Mouse (Mus musculus): ENCODE results near the gene Prss44. TPM values are rescaled to one million over a fixed set of nuclear protein-coding genes. Genes with fewer than 3 reads are reported as not detected.
"Not testable (repeated sequence)": the region's sequence is repeated elsewhere in the genome, so short reads cannot be mapped to it uniquely, and the experiment has no call there.

The Prss44 gene
- polyA plus RNA-seq, 1 experiment from 2014 or later = not detected

GRCm38 (mm10) chr9:110797013-110797412 is 16.8 kb upstream of the Prss44 start:
- H3K4me3 ChIP-seq = no peak overlapping the region
- H3K36me3 ChIP-seq = no peaks in the 10 kb centered on the region
- 82% methylated on average over 10 of the region's 10 CpGs for WGBS
- DNase-seq (ENCODE audit: low spot score) = no peak
- H3K27ac ChIP-seq (replicated peaks) = no peak overlapping the region
- H3K27me3 ChIP-seq (ENCODE audit: low read depth, poor library complexity, severe bottlenecking) = no peaks in the 10 kb centered on the region
- H3K4me1 ChIP-seq = no peaks in the 10 kb centered on the region
- H3K9me3 ChIP-seq (replicated peaks) = no peaks in the 10 kb centered on the region

- no peaks in the 10 kb centered on the region for H3K9me3 ChIP-seq (replicated peaks)
- WGBS = 92% methylated on average over 14 of the region's 14 CpGs
Observed at GRCm38 (mm10) chr9:110797866-110798265, 15.9 kb upstream of the Prss44 start, which contains the start of gene Prss42. Prss42 (plus strand) TSS chr9:110798166.

GRCm38 (mm10) chr9:110800834-110801479 is 12.8 kb upstream of the Prss44 start:
- peaks cover 4% of the 10 kb centered on the region; the same call in 1 of the 2 replicates for H3K4me1 ChIP-seq
- H3K27me3 ChIP-seq (ENCODE audit: low read depth, poor library complexity, severe bottlenecking) = no peaks in the 10 kb centered on the region
- no peaks in the 10 kb centered on the region for H3K9me3 ChIP-seq (replicated peaks)
- H3K36me3 ChIP-seq = no peaks in the 10 kb centered on the region
- DNase-seq (ENCODE audit: low spot score) = no peak
- no peak overlapping the region for H3K4me3 ChIP-seq
- 92% methylated on average over 8 of the region's 8 CpGs for WGBS
- no peak overlapping the region for H3K27ac ChIP-seq (replicated peaks)

More at GRCm38 (mm10) chr9:110797866-110798265, 15.9 kb upstream of the Prss44 start, which contains the start of gene Prss42:
- Histone ChIP-seq H3K4me3 (no peak within 1 kb of the TSS), H3K36me3 (no peaks in the 10 kb centered on the region), H3K27ac (replicated peaks) (no peak within 1 kb of the TSS), H3K27me3 (ENCODE audit: low read depth, poor library complexity, severe bottlenecking) (no peaks in the 10 kb centered on the region), H3K4me1 (no peaks in the 10 kb centered on the region)
- DNase-seq (ENCODE audit: low spot score) = no peak

GRCm38 (mm10) chr9:110803294-110803693 is 10.5 kb upstream of the Prss44 start:
- Histone ChIP-seq H3K4me3 (no peak overlapping the region), H3K9me3 (replicated peaks) (no peaks in the 10 kb centered on the region), H3K27ac (replicated peaks) (no peak overlapping the region), H3K27me3 (ENCODE audit: low read depth, poor library complexity, severe bottlenecking) (no peaks in the 10 kb centered on the region), H3K36me3 (no peaks in the 10 kb centered on the region), H3K4me1 (peaks cover 4% of the 10 kb centered on the region; the same call in 1 of the 2 replicates)
- WGBS = 80% methylated on average over 4 of the region's 4 CpGs
- DNase-seq (ENCODE audit: low spot score) = no peak

- WGBS = 91% methylated on average over 4 of the region's 4 CpGs
- no peaks in the 10 kb centered on the region for H3K4me1 ChIP-seq
- DNase-seq (ENCODE audit: low spot score) = no peak
- H3K4me3 ChIP-seq = no peak overlapping the region
- no peaks in the 10 kb centered on the region for H3K36me3 ChIP-seq
- H3K27ac ChIP-seq (replicated peaks) = no peak overlapping the region
- H3K9me3 ChIP-seq (replicated peaks) = no peaks in the 10 kb centered on the region
- H3K27me3 ChIP-seq (ENCODE audit: low read depth, poor library complexity, severe bottlenecking) = peaks cover 6% of the 10 kb centered on the region; the same call in 1 of the 2 replicates
Observed at GRCm38 (mm10) chr9:110810051-110810450, 3.7 kb upstream of the Prss44 start.

GRCm38 (mm10) chr9:110820546-110820945 is 6.8 kb downstream of the Prss44 start:
- not testable (repeated sequence) for H3K4me3 ChIP-seq; H3K27ac ChIP-seq (replicated peaks); H3K36me3 ChIP-seq; DNase-seq (ENCODE audit: low spot score); H3K4me1 ChIP-seq; H3K9me3 ChIP-seq (replicated peaks); H3K27me3 ChIP-seq (ENCODE audit: low read depth, poor library complexity, severe bottlenecking)

GRCm38 (mm10) chr9:110821436-110821835 is 7.6 kb downstream of the Prss44 start:
- no peaks in the 10 kb centered on the region for H3K36me3 ChIP-seq
- no peaks in the 10 kb centered on the region for H3K27me3 ChIP-seq (ENCODE audit: low read depth, poor library complexity, severe bottlenecking)
- no peaks in the 10 kb centered on the region for H3K9me3 ChIP-seq (replicated peaks)
- no peak overlapping the region for H3K4me3 ChIP-seq
- 83% methylated on average over 7 of the region's 7 CpGs for WGBS
- H3K27ac ChIP-seq (replicated peaks) = no peak overlapping the region
- DNase-seq (ENCODE audit: low spot score) = no peak
- no peaks in the 10 kb centered on the region for H3K4me1 ChIP-seq

- WGBS = 85% methylated on average over 4 of the region's 4 CpGs
- no peaks in the 10 kb centered on the region for H3K36me3 ChIP-seq
- no peak overlapping the region for H3K27ac ChIP-seq (replicated peaks)
- H3K4me3 ChIP-seq = no peak overlapping the region
- H3K4me1 ChIP-seq = no peaks in the 10 kb centered on the region
- H3K27me3 ChIP-seq (ENCODE audit: low read depth, poor library complexity, severe bottlenecking) = no peaks in the 10 kb centered on the region
- H3K9me3 ChIP-seq (replicated peaks) = no peaks in the 10 kb centered on the region
- no peak for DNase-seq (ENCODE audit: low spot score)
Observed at GRCm38 (mm10) chr9:110825426-110825825, 11.6 kb downstream of the Prss44 start.

- no peak overlapping the region for H3K27ac ChIP-seq (replicated peaks)
- DNase-seq (ENCODE audit: low spot score) = no peak
- no peak overlapping the region for H3K4me3 ChIP-seq
- 83% methylated on average over 7 of the region's 7 CpGs for WGBS
- H3K4me1 ChIP-seq = no peaks in the 10 kb centered on the region
- no peaks in the 10 kb centered on the region for H3K27me3 ChIP-seq (ENCODE audit: low read depth, poor library complexity, severe bottlenecking)
- no peaks in the 10 kb centered on the region for H3K9me3 ChIP-seq (replicated peaks)
- no peaks in the 10 kb centered on the region for H3K36me3 ChIP-seq
Observed at GRCm38 (mm10) chr9:110825832-110826231, 12.0 kb downstream of the Prss44 start.

GRCm38 (mm10) chr9:110826390-110826789 is 12.6 kb downstream of the Prss44 start, which contains the start of gene Prss43:
Prss43 (plus strand) TSS chr9:110826690.
- 84% methylated on average over 3 of the region's 3 CpGs for WGBS
- H3K27me3 ChIP-seq (ENCODE audit: low read depth, poor library complexity, severe bottlenecking) = no peaks in the 10 kb centered on the region
- no peaks in the 10 kb centered on the region for H3K4me1 ChIP-seq
- no peaks in the 10 kb centered on the region for H3K9me3 ChIP-seq (replicated peaks)
- H3K27ac ChIP-seq (replicated peaks) = no peak within 1 kb of the TSS
- H3K36me3 ChIP-seq = no peaks in the 10 kb centered on the region
- H3K4me3 ChIP-seq = no peak within 1 kb of the TSS
- no peak for DNase-seq (ENCODE audit: low spot score)

GRCm38 (mm10) chr9:110833021-110833420 is 19.2 kb downstream of the Prss44 start:
- H3K9me3 ChIP-seq (replicated peaks) = no peaks in the 10 kb centered on the region

GRCm38 (mm10) chr9:110834411-110834810 is 20.6 kb downstream of the Prss44 start, which contains the start of gene Prss45:
Prss45 (plus strand) TSS chr9:110834588.
- peaks cover 15% of the 10 kb centered on the region for H3K4me1 ChIP-seq
- no peaks in the 10 kb centered on the region for H3K27me3 ChIP-seq (ENCODE audit: low read depth, poor library complexity, severe bottlenecking)
- DNase-seq (ENCODE audit: low spot score) = no peak
- H3K36me3 ChIP-seq = no peaks in the 10 kb centered on the region
- H3K4me3 ChIP-seq = no peak within 1 kb of the TSS
- 75% methylated on average over 19 of the region's 19 CpGs for WGBS
- no peak within 1 kb of the TSS for H3K27ac ChIP-seq (replicated peaks)
- H3K9me3 ChIP-seq (replicated peaks) = no peaks in the 10 kb centered on the region

More at GRCm38 (mm10) chr9:110833021-110833420, 19.2 kb downstream of the Prss44 start:
- Histone ChIP-seq H3K36me3 (no peaks in the 10 kb centered on the region), H3K4me1 (peaks cover 15% of the 10 kb centered on the region), H3K27me3 (ENCODE audit: low read depth, poor library complexity, severe bottlenecking) (no peaks in the 10 kb centered on the region), H3K27ac (replicated peaks) (no peak overlapping the region), H3K4me3 (no peak overlapping the region)
- no peak for DNase-seq (ENCODE audit: low spot score)
- 81% methylated on average over 5 of the region's 5 CpGs for WGBS

- H3K27me3 ChIP-seq (ENCODE audit: low read depth, poor library complexity, severe bottlenecking) = no peaks in the 10 kb centered on the region
- WGBS = 34% methylated on average over 10 of the region's 10 CpGs
- no peak for DNase-seq (ENCODE audit: low spot score)
Observed at GRCm38 (mm10) chr9:110834961-110835360, 21.2 kb downstream of the Prss44 start.

More at GRCm38 (mm10) chr9:110834961-110835360, 21.2 kb downstream of the Prss44 start:
- Histone ChIP-seq H3K4me3 (no peak overlapping the region), H3K36me3 (no peaks in the 10 kb centered on the region), H3K4me1 (peaks cover 15% of the 10 kb centered on the region), H3K9me3 (replicated peaks) (no peaks in the 10 kb centered on the region), H3K27ac (replicated peaks) (no peak overlapping the region)

All from midbrain, embryonic 10.5 days (tissue).